Mouse (Mus musculus) G1E (cell line): ENCODE results near the gene Efcab9.

Source experiments
- CTCF ChIP-seq: IDR thresholded peaks from 2 replicates; pipeline ENCODE4 v1.5.1; 2012; ENCODE audit warnings: low read depth, low read length, inconsistent platforms, mixed read lengths
- GATA1 ChIP-seq: IDR thresholded peaks from 2 replicates; pipeline ENCODE4 v1.6.1; 2012; ENCODE audit warnings: borderline replicate concordance, low read length, inconsistent platforms, mixed read lengths
- GATA2 ChIP-seq: IDR thresholded peaks from 2 replicates; pipeline ENCODE4 v1.6.1; 2012; ENCODE audit warnings: low read depth, low read length, inconsistent platforms, borderline replicate concordance
- TAL1 ChIP-seq: conservative IDR thresholded peaks from 2 replicates; pipeline ENCODE4 v1.6.1; 2012; ENCODE audit warnings: low read depth, low read length, inconsistent platforms, mixed read lengths

DNA sequence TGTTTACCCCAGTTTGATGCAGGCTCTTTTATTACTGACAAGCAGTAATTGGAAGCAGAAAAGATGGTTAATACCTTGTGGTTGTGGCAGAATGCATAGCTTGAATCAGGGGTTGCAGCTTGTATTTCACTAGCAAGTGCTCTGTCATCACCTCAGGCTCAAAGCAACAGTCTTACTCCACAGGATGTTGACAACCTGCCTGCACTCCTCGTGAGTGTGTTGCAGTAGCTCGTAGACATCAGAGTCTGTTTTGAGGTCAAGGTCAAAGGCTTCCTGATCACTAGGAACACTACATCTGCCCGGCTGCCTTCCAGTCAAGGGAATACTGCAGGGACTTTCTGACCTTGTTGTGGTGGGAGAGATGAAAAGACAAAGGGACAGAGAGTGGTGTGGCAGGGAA is 45.3 kb downstream of the Efcab9 start:
- TF ChIP-seq CTCF: no peak
- no peak for TF ChIP-seq TAL1
- no peak for TF ChIP-seq GATA2
- TF ChIP-seq GATA1: no peak
